Mouse (Mus musculus) kidney, embryonic 14.5 days (tissue): Measurements from ENCODE around the gene March5. TPM values are rescaled to one million over a fixed set of nuclear protein-coding genes. Genes with fewer than 3 reads are reported as not detected.

Experiments
- ATAC-seq: fragments of 200-750 bp; cut with Nextera tagmentation; 2 replicates; pipeline ENCODE4 v1.8.0; 2017; ENCODE audit warnings: moderate number of reproducible peaks, mild to moderate bottlenecking, moderate TSS enrichment, moderate library complexity; ENCODE audit not compliant: low FRiP score, low TSS enrichment
- H3K27ac ChIP-seq: fragments of 300-500 bp; sonication (generic); 2 replicates; pipeline ENCODE4 v1.5.1; 2014; ENCODE audit warnings: low read depth, mild to moderate bottlenecking, low read length, moderate library complexity, mixed read lengths
- H3K27me3 ChIP-seq: fragments of 300-500 bp; sonication (generic); 2 replicates; pipeline ENCODE4 v1.6.1; 2014; ENCODE audit warnings: mild to moderate bottlenecking, low read length; ENCODE audit not compliant: control insufficient read depth, insufficient read depth
- H3K36me3 ChIP-seq: fragments of 300-500 bp; sonication (generic); 2 replicates; pipeline ENCODE4 v1.6.1; 2014; ENCODE audit warnings: low read length, mixed read lengths; ENCODE audit not compliant: control insufficient read depth, insufficient read depth
- H3K4me1 ChIP-seq: fragments of 300-500 bp; sonication (generic); 2 replicates; pipeline ENCODE4 v1.6.1; 2014; ENCODE audit warnings: low read length, mixed read lengths; ENCODE audit not compliant: control insufficient read depth, insufficient read depth
- H3K4me2 ChIP-seq: fragments of 300-500 bp; sonication (generic); replicated peaks from 2 replicates; pipeline ENCODE4 v1.6.1; 2014; ENCODE audit warnings: low read depth, mild to moderate bottlenecking, low read length
- H3K4me3 ChIP-seq: fragments of 300-500 bp; sonication (generic); 2 replicates; pipeline ENCODE4 v1.5.1; 2014; ENCODE audit warnings: mild to moderate bottlenecking, low read length
- H3K9ac ChIP-seq: fragments of 300-500 bp; sonication (generic); 2 replicates; pipeline ENCODE4 v1.6.1; 2014; ENCODE audit warnings: low read depth, mild to moderate bottlenecking, low read length, moderate library complexity
- H3K9me3 ChIP-seq: fragments of 300-500 bp; sonication (generic); 2 replicates; pipeline ENCODE4 v1.6.1; 2016; ENCODE audit warnings: low read length; ENCODE audit not compliant: control insufficient read depth
- WGBS: fragments of 180-500 bp; shearing (Covaris S2); extraction: QIAGEN DNeasy Blood & Tissue Kit; methylation state at CpG from one replicate; pipeline ENCODE4 v1.1.7; 2014; 5-methylcytosine and 5-hydroxymethylcytosine counted together
- polyA plus RNA-seq: library from polyadenylated mRNA; unstranded; fragments of >200 nt; fragmentation: Nextera tagmentation; extraction: Ambion mirVana; gene quantifications from 2 replicates; pipeline ENCODE4 v1.2.1, GENCODE M21; 2014

Gene March5
- 98.4 and 119 TPM in 2 replicates for polyA plus RNA-seq

DNA sequence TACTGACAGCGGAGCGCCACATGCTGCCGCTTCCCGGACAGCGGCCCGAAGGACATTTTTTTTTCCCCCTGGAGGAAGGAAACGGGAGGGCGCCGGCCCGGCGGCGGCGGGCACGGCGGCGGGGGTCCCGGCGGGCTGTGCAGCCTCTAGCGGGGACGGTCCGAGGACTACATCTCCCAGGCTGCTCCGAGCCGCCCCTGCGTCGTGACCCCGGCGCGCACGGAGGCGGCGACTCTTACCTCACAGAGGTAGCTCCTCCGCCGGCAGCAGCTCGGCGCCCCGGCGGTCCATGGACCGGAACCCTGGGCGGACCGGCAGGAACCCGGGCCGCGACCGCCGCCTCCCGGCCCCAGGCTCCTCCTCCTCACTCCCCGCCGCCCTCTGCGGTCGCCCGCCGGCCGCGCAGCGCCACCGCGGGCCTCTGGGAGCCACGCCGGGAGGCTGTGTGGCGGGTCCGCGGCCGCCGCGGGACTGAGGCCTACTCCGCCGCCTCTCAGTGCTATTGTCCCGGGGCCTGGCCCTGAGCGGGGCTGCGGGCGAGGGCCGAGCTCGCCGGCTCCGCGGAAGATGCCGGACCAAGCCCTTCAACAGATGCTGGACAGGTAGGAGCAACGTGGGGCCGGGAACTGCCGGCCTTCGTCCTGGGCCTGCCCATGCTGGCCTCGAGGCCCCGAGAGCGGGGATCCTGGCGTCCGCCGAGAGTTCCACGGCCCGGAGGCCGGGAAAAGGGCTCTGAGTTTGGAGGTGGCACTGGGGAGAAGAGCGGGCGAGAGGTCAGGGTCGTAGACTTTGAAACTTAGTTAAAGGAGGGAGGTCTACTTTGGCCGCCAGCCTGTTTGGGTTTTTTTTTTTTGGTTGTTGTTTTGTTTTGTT, at the start of gene March5:
Gene March5, plus strand, starts transcription at position 241 of the 873 bp plus-strand sequence.
- no peaks in the 10 kb centered on the region for H3K9me3 ChIP-seq
- under 1% methylated on average over 71 of the region's 94 CpGs for WGBS
- peak within 1 kb of the TSS; percentile 98 for H3K9ac ChIP-seq
- peaks cover 22% of the 10 kb centered on the region for H3K36me3 ChIP-seq
- peak; percentile 97 for ATAC-seq
- peaks cover 7% of the 10 kb centered on the region; the same call in 1 of the 2 replicates for H3K4me1 ChIP-seq
- peak within 1 kb of the TSS; percentile 90 for H3K27ac ChIP-seq
- H3K4me2 ChIP-seq: peak within 1 kb of the TSS; percentile 72
- no peaks in the 10 kb centered on the region for H3K27me3 ChIP-seq
- peak within 1 kb of the TSS; percentile 99 for H3K4me3 ChIP-seq

- Histone ChIP-seq H3K4me3 (no peak overlapping the region), H3K4me1 (peaks cover 8% of the 10 kb centered on the region), H3K9ac (no peak overlapping the region), H3K9me3 (no peaks in the 10 kb centered on the region), H3K27me3 (peaks cover 5% of the 10 kb centered on the region; the same call in 1 of the 2 replicates), H3K4me2 (no peak overlapping the region), H3K36me3 (no peaks in the 10 kb centered on the region), H3K27ac (no peak overlapping the region)
- WGBS: 60% methylated on average over 1 of the region's 1 CpGs
- ATAC-seq: no peak
Measured at GRCm38 (mm10) chr19:37172096-37172495, 35.2 kb upstream of the March5 start.

DNA sequence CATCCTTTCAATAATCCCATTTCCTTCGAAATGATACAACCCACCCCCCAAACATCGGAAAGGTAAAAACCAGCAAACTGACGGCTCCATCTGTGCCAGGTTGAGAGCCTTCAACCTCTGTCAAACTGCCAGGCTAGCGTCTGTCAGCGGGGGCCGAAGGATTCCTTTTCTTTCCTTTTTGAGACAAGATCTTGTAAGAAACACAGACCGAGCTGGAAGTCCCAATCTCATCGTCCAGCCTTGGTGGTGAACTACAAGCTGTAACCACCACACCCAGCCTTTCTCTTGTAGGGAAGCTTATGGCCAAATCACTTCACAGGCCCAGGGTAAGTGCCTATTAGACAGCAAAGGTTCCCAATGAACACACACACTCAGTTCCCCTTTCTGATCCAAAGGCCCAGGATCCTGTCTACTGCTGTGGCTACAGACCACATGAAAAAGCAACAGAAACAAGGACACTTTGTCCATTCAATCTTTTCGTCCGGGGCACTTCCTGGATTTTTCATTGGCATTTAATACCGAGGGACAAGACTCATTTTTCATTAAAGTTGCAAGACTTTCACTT, 34.7 kb upstream of the March5 start:
- Histone ChIP-seq H3K9ac (no peak overlapping the region), H3K27me3 (peaks cover 6% of the 10 kb centered on the region; the same call in 1 of the 2 replicates), H3K4me3 (no peak overlapping the region), H3K36me3 (no peaks in the 10 kb centered on the region), H3K4me2 (no peak overlapping the region), H3K27ac (no peak overlapping the region), H3K4me1 (peaks cover 8% of the 10 kb centered on the region), H3K9me3 (no peaks in the 10 kb centered on the region)
- no peak for ATAC-seq
- WGBS: 80% methylated on average over 11 of the region's 11 CpGs

- peaks cover 6% of the 10 kb centered on the region; the same call in 1 of the 2 replicates for H3K27me3 ChIP-seq
Measured at GRCm38 (mm10) chr19:37173331-37174115, 33.8 kb upstream of the March5 start.

DNA sequence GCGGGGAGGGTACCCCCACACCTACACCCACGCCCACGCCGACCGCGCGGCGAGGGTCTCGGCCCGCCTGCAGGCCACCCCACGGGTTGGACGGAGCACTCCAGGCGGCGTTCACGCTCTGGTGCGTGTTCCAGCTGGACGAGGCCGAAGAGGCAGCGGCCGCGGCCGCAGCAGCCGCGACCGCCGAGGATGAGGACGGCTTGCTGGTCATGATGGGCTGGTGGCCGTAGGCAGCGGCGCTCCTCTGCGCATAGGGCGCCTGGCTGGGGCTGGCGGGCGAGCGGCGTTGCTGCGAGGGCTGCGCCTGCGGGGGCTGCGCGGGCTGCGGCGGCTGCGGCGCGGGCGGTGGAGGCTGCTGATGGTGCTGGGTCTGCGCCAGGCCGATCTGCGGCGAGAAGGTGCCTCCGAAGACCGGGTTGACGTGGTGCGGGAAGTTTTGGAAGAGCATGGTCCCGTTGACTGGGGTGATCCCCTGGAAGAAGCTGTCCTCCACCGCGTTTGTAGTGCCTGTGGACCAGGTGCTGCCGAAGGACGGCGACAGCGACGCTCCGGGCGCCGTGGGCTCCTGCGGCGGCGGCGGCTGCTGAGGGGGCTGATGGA, 33.1 kb upstream of the March5 start:
- WGBS: under 1% methylated on average over 65 of the region's 70 CpGs
- Histone ChIP-seq H3K4me1 (peaks cover 8% of the 10 kb centered on the region), H3K27me3 (peaks cover 6% of the 10 kb centered on the region; the same call in 1 of the 2 replicates), H3K9ac (peak overlapping the region; percentile 60), H3K36me3 (no peaks in the 10 kb centered on the region), H3K27ac (0 out of 2 replicates have a peak overlapping the region, but pooled peaks have one; percentile 7), H3K9me3 (no peaks in the 10 kb centered on the region), H3K4me3 (peak overlapping the region; percentile 65), H3K4me2 (peak overlapping the region; percentile 100)
- ATAC-seq: peak; percentile 59

More at GRCm38 (mm10) chr19:37173331-37174115, 33.8 kb upstream of the March5 start:
- no peaks in the 10 kb centered on the region for H3K36me3 ChIP-seq
- H3K4me1 ChIP-seq: peaks cover 8% of the 10 kb centered on the region
- H3K9ac ChIP-seq: peak overlapping the region; percentile 60
- H3K4me3 ChIP-seq: peak overlapping the region; percentile 65
- ATAC-seq: no peak
- peak overlapping the region; percentile 100 for H3K4me2 ChIP-seq
- WGBS: 26% methylated on average over 20 of the region's 20 CpGs
- H3K27ac ChIP-seq: no peak overlapping the region
- H3K9me3 ChIP-seq: no peaks in the 10 kb centered on the region

GRCm38 (mm10) chr19:37174716-37175435, 32.5 kb upstream of the March5 start:
- H3K27me3 ChIP-seq: peaks cover 6% of the 10 kb centered on the region; the same call in 1 of the 2 replicates
- H3K36me3 ChIP-seq: no peaks in the 10 kb centered on the region
- no peaks in the 10 kb centered on the region for H3K9me3 ChIP-seq
- WGBS: under 1% methylated on average over 33 of the region's 36 CpGs
- peak overlapping the region; percentile 65 for H3K4me3 ChIP-seq
- peak overlapping the region; percentile 100 for H3K4me2 ChIP-seq
- peak; percentile 80 for ATAC-seq
- H3K27ac ChIP-seq: 0 out of 2 replicates have a peak overlapping the region, but pooled peaks have one; percentile 7
- H3K9ac ChIP-seq: peak overlapping the region; percentile 60
- H3K4me1 ChIP-seq: peaks cover 8% of the 10 kb centered on the region

- Histone ChIP-seq H3K4me1 (peaks cover 8% of the 10 kb centered on the region), H3K27me3 (peaks cover 6% of the 10 kb centered on the region; the same call in 1 of the 2 replicates), H3K9me3 (no peaks in the 10 kb centered on the region), H3K36me3 (no peaks in the 10 kb centered on the region), H3K27ac (no peak overlapping the region), H3K4me3 (peak overlapping the region; percentile 65), H3K9ac (peak overlapping the region; percentile 60; the same call in 1 of the 2 replicates), H3K4me2 (peak overlapping the region; percentile 100)
- ATAC-seq: no peak
- WGBS: under 1% methylated on average over 12 of the region's 12 CpGs
Measured at GRCm38 (mm10) chr19:37175436-37175805, 31.9 kb upstream of the March5 start.

DNA sequence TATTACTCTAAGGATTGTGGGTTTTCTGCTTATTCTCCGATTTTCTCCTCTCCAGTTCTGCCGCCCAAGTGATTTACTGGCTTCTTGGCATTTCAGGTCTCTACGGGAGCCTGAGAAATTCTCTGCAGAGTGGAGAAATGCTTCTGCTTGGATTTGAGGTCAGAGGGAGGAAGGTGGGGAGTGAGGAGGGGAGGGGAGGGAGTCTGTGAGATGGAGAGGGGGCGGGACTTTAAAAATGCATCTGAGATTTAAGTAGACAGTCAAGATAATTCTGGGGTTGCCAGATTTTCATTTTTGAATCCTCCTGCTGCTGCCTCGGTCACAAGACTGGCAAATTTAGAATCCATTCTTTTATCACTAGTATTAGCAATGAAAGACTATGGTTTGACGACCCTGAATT, 31.4 kb upstream of the March5 start:
- H3K27ac ChIP-seq: no peak overlapping the region
- H3K4me3 ChIP-seq: peak overlapping the region; percentile 65
- 8% methylated on average over 6 of the region's 6 CpGs for WGBS
- peaks cover 8% of the 10 kb centered on the region for H3K4me1 ChIP-seq
- H3K9me3 ChIP-seq: no peaks in the 10 kb centered on the region
- no peaks in the 10 kb centered on the region for H3K36me3 ChIP-seq
- H3K27me3 ChIP-seq: peaks cover 6% of the 10 kb centered on the region; the same call in 1 of the 2 replicates
- ATAC-seq: no peak
- peak overlapping the region; percentile 100 for H3K4me2 ChIP-seq
- H3K9ac ChIP-seq: no peak overlapping the region
